Mouse (Mus musculus) layer of hippocampus, adult 8-10 months (tissue): ENCODE results near the gene Fam83b. TPM values are rescaled to one million over a fixed set of nuclear protein-coding genes. Genes with fewer than 3 reads are reported as not detected.

Experiments
- DNase-seq, 2 experiments: peaks; one replicate each; pipeline ENCODE4 v3.0.0; 2022; ENCODE audit warnings: low spot score in 2 of 2
- total RNA-seq, 4 experiments: library from RNA; stranded (reverse); gene quantifications; 2 replicates each; pipeline ENCODE4 v1.2.4; 2022

The Fam83b gene
- total RNA-seq, 4 experiments from 2014 or later = 0.14 to 0.31 (median 0.23) TPM

DNA sequence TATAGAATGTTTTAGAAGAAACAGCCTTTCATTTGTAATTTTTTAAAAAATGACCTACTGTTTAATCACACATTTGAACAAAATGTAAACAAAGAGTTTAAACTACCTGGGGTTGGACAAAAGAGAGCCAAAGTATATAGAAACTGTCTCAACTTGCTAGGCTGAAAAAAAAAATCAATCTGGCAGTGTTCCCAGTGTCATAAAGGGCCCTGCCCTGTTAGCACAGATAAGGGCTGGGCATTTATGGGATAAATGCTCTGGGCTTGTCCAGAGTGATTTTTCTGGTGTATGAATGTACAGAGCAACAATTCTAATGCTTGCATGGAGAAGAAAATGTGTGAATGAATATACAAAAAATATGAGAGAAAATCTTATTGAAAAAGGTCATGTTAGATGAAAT, 43.8 kb downstream of the Fam83b start:
- DNase-seq = no peak

DNA sequence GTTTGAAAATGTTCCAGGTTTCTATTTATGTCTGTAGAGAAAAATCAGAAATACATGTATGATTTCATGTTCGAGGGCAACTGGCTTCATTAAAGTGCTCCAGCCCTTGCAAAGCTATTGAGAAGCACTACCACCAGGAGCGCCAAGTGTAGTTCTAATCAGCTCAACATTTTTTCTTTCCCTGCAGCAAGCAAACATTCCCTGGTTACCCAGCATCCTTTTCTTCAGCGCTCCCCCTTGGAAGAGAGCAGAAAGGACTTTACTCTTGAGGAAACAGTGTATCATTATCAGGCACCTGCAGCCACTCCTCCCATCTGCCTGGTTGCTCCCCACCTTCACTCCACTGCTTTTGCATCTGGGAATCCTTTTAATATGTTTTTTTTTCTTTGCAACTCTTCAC, 45.3 kb downstream of the Fam83b start:
- no peak for DNase-seq

DNA sequence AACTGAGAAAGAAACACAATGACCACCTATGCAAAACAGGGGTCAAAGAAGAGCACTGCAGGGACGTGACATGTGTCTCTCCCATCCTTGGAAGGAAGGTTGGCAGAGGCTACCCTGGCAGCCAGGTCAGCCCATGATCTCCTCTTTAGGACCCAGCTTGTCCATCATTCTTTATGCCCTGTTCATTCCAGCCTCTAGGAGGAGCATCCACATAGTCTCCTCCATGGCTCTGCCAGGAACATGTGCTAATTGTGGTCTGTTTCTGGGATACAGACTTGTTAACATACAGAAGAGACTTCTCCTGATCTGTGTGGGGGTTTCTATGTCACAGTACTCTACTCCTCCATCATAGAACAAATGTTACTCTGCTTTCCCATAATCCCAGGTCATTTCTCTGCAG, 48.3 kb downstream of the Fam83b start:
- no peak for DNase-seq

GRCm38 (mm10) chr9:76505650-76506049, 61.3 kb downstream of the Fam83b start:
- no peak for DNase-seq

DNA sequence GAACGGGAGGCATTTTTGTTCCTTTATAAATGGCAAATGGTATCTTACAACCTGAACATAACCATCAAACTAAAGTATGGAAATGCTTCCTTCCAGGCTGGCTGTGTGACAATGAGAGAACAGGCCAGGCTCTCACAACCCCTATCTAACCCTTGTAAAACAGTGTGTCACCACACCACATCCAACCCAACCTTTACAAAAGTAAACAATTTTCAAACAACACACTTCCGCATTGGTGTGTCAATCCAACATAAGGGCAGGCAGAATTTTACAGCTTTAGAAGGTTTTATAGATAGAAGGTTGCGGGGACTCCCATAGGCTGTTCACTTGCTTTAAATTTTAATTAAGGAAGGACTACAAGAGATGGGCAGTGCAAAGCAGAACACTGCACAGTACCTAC, 77.2 kb downstream of the Fam83b start:
- DNase-seq = no peak

- no peak for DNase-seq
Observed at GRCm38 (mm10) chr9:76480088-76480487, 86.8 kb downstream of the Fam83b start.

GRCm38 (mm10) chr9:76469500-76469899, 97.4 kb downstream of the Fam83b start:
- no peak for DNase-seq

DNA sequence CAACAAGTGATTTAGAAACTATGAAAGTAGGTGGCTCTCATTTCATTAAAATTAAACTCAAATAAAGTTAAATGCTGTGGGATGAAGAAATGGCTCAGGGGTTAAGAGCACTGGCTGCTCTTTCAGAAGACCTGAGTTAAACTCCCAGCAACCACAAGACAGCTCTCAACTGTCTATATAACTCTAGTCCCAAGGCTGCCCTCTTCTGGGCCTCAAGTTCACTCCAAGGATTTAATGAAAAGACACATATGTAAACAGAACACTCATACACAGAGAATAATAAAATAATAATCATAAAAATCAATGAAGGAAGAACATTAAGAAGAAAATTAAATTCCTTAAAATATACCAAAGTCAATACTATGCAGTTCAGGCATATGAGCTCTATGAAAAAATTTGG, 105.4 kb downstream of the Fam83b start:
- no peak for DNase-seq

GRCm38 (mm10) chr9:76455703-76456102, 111.2 kb downstream of the Fam83b start:
- DNase-seq = no peak

Other genes with a start within 250 kb of the Fam83b start
- gene Hcrtr2, start 243.3 kb downstream of the Fam83b start, total RNA-seq = 1 to 10 TPM; 2.6 to 4.4 (median 3.3) TPM